Mouse (Mus musculus) liver, adult 2 months (tissue): ENCODE results near the gene Slc34a3.

Experiments
- CTCF ChIP-seq: fragments of 200-500 bp; IDR thresholded peaks from 2 replicates; pipeline ENCODE4 v1.5.1; 2011; ENCODE audit warnings: low read depth, low read length, control low read depth
- POLR2A ChIP-seq: fragments of 200-500 bp; IDR thresholded peaks from 2 replicates; pipeline ENCODE4 v1.6.1; 2011; ENCODE audit warnings: low read length, control low read depth; ENCODE audit not compliant: insufficient read depth; ENCODE audit errors: extremely low read depth

GRCm38 (mm10) chr2:25240310-25240709 is 6.1 kb upstream of the Slc34a3 start:
- TF ChIP-seq POLR2A (no peak), CTCF (no peak)
